Mouse (Mus musculus) testis, adult 2 months (tissue): ENCODE results near the gene Pilra.

Source experiments
- CTCF ChIP-seq: fragments of 200-500 bp; IDR thresholded peaks from 2 replicates; pipeline ENCODE4 v1.5.1; 2012; ENCODE audit warnings: low read depth, mild to moderate bottlenecking, inconsistent platforms, low read length, moderate library complexity; ENCODE audit not compliant: control insufficient read depth, insufficient read depth, insufficient replicate concordance
- POLR2A ChIP-seq: fragments of 200-500 bp; IDR thresholded peaks from 2 replicates; pipeline ENCODE4 v1.6.1; 2012; ENCODE audit warnings: low read depth, mild to moderate bottlenecking, inconsistent platforms, low read length, moderate library complexity; ENCODE audit not compliant: control insufficient read depth

DNA sequence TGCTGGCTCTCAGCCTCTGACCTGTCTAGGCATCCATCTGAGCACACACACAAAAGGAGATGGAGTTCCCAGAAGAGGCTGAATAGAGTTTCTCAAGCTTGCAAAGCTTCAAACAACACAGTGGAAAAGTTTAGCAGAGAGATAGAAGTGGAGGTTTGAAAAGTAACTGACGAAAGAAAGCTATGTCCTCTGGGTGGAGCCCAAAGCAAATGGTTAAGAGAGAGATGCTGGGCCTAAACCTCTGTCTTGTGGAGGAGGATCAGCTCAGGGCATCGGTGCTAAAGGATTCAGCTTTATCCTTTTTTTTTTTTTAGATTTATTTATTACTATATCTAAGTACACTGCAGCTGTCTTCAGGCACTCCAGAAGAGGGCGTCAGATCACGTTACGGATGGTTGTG lies 27.8 kb downstream of the Pilra start:
- TF ChIP-seq CTCF (no peak), POLR2A (no peak)
